Mouse (Mus musculus) liver, embryonic 14.5 days (tissue): ENCODE results near the gene Poldip3.

ENCODE experiments used
- CTCF ChIP-seq: IDR thresholded peaks from 2 replicates; pipeline ENCODE4 v1.5.1; 2016; ENCODE audit warnings: antibody characterized with exemption, low read depth, control low read depth
- EP300 ChIP-seq: IDR thresholded peaks from 2 replicates; pipeline ENCODE4 v1.6.1; 2016; ENCODE audit warnings: antibody characterized with exemption, low read depth

DNA sequence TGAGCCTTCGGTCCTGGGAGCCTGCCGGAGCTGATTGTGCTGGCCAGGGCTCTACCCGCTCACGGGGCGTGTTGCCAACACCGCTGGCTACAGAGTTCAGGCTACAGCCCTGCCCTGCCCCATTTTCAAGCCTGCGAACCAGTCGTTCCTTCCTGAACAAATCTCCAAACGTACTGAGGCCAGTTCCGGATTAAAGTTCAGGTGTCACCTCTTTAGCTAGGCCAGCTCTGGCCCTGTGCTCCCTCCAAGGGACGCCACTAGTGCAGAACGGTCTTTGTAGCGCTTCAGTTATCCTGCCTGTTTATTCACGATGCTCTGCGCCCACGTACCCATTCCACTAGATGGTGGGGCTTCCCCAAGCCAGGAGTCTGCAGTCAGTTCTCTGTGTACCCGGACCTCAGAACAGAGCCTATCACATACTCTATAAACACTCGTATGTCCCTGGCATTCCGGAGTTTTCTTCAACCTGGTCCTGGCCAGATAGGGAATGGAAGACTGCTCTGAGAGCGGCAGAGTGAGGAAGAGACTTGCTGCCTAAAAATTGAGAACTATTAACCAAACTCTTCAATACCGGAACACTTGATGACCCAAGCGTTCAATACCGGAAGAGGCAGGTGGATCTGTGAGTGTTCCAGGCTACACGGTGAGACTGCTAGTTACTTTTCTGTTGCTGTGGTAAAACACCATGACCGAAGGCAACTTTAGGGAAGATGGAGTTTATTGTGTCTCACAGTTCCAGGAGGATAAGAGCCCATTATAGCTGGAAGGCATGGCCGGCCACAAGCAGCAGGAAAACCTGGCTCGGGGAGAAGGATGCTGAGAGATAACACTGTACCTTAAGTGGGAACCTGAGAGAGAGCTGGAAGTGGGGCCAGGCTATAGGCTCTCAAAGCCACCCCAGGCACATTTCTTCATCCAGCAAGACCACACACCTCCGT, 23.6 kb upstream of the Poldip3 start, which contains the start of gene Cyb5r3:
- TF ChIP-seq CTCF (no peak; the same call in 1 of the 2 replicates), EP300 (no peak)
